Mouse (Mus musculus) embryo, embryonic 9.5 days (tissue): ENCODE measurements around the gene Dvl3.
A peak's percentile ranks its signal among the peaks of the same experiment; 100 is the strongest.
"Not testable (repeated sequence)": the region's sequence is repeated elsewhere in the genome, so short reads cannot be mapped to it uniquely, and the experiment has no call there.

Experiments used
- DNase-seq: peaks from one replicate; pipeline ENCODE4 v3.0.0-alpha.2; 2017; ENCODE audit errors: extremely low spot score

Gene Dvl3

GRCm38 (mm10) chr16:20516726-20517201 lies at the start of gene Dvl3:
Dvl3 (plus strand) TSS chr16:20516982.
- peak; percentile 90 for DNase-seq

- no peak for DNase-seq
These were observed 45.8 kb upstream of the Dvl3 start for GRCm38 (mm10) chr16:20470981-20471380.

GRCm38 (mm10) chr16:20471686-20472085 lies 45.1 kb upstream of the Dvl3 start:
- no peak for DNase-seq

GRCm38 (mm10) chr16:20473748-20474147 lies 43.0 kb upstream of the Dvl3 start:
- DNase-seq = no peak

- DNase-seq = no peak
These were observed 42.6 kb upstream of the Dvl3 start for GRCm38 (mm10) chr16:20474211-20474610.

- DNase-seq = no peak
These were observed 42.0 kb upstream of the Dvl3 start for GRCm38 (mm10) chr16:20474786-20475185.

- DNase-seq = no peak
These were observed 41.4 kb upstream of the Dvl3 start for GRCm38 (mm10) chr16:20475335-20475734.

- no peak for DNase-seq
These were observed 39.9 kb upstream of the Dvl3 start for GRCm38 (mm10) chr16:20476857-20477256.

- DNase-seq = no peak
These were observed 39.5 kb upstream of the Dvl3 start for GRCm38 (mm10) chr16:20477270-20477669.

DNA sequence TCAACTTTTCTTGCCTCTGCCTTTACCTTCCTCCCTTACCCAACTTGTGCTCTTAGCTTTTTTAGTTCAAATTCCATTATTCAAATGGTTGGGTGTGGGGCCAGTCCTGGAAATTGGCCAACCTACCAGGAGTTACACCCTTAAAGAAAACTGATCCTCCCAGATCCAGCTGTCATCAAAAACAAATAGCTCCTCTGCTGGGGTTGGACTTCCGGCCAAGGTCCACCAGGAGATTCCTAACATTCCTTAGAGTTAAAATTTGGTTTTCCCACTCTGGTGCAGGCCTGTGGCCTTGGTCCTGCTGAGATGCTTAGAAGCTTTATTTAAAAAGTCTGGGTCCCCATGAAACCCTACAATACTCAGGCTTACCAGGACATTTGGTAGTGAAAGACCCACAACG lies 38.3 kb upstream of the Dvl3 start:
- no peak for DNase-seq

DNA sequence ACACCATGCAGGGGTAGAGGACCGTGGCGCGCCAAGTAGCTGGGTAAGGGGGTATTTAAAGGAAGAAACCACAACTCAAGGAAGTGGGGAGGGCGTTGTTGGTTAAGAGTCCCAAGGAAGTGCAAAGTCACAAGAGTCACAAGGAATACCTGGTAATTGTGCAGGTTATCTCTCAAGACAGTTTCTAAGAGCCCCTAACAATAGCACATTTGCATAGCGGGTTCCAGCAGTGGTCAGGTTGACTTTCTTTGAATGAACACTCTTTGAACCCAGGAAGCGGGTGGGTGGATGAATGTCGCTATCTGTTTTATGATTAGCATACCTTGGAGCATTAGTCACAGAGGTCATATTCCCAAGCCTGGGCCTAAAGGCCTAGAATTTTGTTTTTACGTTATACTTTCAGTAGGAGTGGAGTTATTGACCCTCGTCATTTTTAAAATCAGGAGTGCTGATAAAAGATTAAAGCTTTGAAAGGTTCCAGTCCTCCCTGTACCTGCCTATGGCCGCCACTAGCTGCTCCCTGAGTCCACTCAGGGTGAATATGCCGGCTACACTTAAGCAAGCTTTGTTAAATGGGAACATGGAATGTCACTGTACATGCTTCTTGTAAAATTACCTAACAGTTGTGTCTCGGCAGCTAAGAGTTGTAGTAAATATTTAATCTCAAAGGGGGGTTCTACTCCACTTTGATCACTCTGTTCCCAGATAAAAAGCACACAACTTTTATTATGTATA lies 37.6 kb upstream of the Dvl3 start:
- DNase-seq = not testable (repeated sequence)

- no peak for DNase-seq
These were observed 36.7 kb upstream of the Dvl3 start for GRCm38 (mm10) chr16:20480115-20480514.

GRCm38 (mm10) chr16:20481746-20482145 lies 35.0 kb upstream of the Dvl3 start:
- DNase-seq = no peak

DNA sequence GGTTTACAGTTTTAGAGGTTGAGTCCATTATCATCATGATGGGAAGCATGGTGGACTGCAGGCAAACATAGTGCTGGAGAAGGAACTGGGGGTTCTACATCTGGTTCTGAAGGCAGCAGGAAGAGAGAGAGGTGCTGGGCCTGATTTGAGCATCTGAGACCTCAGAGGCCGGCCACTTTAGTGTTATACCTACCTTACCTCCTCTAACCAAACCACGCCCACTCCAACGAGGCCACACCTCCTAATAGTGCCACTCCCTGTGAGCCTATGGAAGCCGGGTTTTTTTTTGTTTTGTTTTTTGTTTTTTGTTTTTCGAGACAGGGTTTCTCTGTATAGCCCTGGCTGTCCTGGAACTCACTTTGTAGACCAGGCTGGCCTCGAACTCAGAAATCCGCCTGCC lies 33.1 kb upstream of the Dvl3 start:
- not testable (repeated sequence) for DNase-seq

DNA sequence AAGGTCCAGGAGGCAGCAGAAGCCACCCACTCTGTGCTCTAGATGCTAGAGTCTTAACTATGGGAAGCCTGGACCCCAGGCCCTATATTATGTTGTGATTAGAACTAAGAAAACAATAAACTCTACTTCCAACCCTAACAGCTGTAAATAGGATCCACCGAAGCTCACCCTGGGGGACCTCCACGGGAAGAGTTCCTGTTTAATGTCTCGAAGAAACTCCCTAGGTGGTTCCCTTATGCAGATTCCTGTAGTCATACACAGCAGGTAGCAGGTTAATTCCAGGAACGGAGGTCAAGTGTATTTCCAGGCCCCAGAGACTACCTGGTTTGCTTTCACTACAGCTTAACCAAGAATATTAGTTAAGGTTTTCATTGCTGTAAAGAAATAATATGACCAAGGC lies 31.7 kb upstream of the Dvl3 start:
- DNase-seq = no peak

GRCm38 (mm10) chr16:20486048-20486447 lies 30.7 kb upstream of the Dvl3 start:
- no peak for DNase-seq

- DNase-seq = no peak
These were observed 28.6 kb upstream of the Dvl3 start for GRCm38 (mm10) chr16:20488151-20488550.

GRCm38 (mm10) chr16:20488751-20489150 lies 28.0 kb upstream of the Dvl3 start:
- not testable (repeated sequence) for DNase-seq

DNA sequence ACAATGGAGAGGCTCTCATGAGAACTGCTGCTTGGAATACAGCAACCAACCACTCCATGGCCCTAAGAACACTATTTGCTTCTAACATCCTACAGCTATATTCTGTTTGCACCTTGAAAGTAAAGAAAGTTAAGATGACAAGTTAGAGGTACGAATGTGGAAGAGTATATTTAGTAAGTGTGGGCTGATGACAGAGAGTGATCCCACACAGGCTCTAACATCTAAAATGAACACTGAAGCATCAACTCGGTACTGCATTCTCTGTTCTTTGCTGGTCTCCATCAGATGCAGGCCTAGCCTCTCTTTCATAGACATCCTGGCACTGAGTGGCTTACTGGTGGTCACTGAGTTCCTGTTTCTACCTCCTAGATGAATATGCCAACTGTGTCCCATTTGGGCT lies 27.5 kb upstream of the Dvl3 start:
- DNase-seq = no peak

GRCm38 (mm10) chr16:20490581-20490980 lies 26.2 kb upstream of the Dvl3 start:
- no peak for DNase-seq

- no peak for DNase-seq
These were observed 25.5 kb upstream of the Dvl3 start for GRCm38 (mm10) chr16:20491301-20491700.

GRCm38 (mm10) chr16:20493452-20493851 lies 23.3 kb upstream of the Dvl3 start:
- DNase-seq = no peak

DNA sequence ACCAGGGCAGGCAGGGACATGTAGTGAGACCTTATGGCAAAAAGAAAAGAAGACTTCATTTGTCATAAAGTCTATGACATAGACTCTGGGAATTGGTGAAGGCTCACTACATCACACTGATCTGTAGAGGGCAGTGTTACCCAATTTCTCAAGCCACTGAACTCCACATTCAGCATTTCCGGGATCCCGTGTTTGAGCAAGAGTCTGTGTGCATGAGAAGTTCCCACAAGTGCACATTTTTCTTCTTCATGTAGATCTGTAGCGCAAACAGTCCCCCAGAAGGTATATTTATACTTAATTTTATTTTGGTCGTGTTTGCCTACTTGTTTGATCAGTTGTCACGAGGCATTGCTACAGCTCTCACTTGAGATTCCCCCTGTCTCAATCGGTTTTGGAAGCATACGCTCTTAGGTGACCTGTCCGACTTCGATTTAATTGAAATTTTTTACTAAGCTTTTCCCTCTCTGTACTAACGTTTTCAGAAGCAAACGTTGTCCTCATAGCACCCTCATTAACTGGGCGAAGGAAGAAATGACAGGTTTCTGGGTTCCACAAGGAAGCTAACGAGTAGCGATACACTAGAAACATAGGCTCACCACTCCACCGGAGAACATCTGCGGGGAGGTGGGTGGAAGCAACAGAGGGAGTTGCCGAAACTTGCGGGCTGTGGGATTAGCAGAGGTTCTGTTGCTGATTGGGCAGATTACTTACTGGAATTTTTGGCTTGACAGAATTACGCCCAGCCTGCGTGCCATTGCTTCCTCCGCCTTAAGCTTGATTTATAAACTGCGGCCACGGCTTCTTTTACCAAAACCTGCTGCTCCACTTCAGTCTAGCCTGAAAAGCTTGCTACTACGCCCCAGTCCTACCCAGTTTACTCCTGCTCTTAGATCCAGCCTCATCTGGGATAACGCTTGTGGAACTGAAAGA lies 19.8 kb upstream of the Dvl3 start:
- DNase-seq = peak; percentile 69
